Mouse (Mus musculus) liver, embryonic 14.5 days (tissue): ENCODE results near the gene Nav2. TPM values are rescaled to one million over a fixed set of nuclear protein-coding genes. Genes with fewer than 3 reads are reported as not detected.

ENCODE experiments used
- ATAC-seq: fragments of 200-750 bp; cut with Nextera tagmentation; 2 replicates; pipeline ENCODE4 v1.8.0; 2017; ENCODE audit warnings: moderate number of reproducible peaks, mild to moderate bottlenecking, moderate library complexity; ENCODE audit not compliant: insufficient read depth
- DNase-seq, 3 experiments: peaks; one replicate each; pipeline ENCODE4 v3.0.0-alpha.2; 2012 to 2013; ENCODE audit warnings: low read depth in 3 of 3, low spot score in 3 of 3
- H3K27ac ChIP-seq: fragments of 300-500 bp; sonication (generic); 2 replicates; pipeline ENCODE4 v1.5.1; 2014; ENCODE audit warnings: moderate library complexity, mild to moderate bottlenecking, control low read depth, inconsistent platforms
- H3K27me3 ChIP-seq: fragments of 300-500 bp; sonication (generic); 2 replicates; pipeline ENCODE4 v1.6.1; 2014; ENCODE audit warnings: mild to moderate bottlenecking, low read length, moderate library complexity; ENCODE audit not compliant: control insufficient read depth, insufficient read depth
- H3K36me3 ChIP-seq: fragments of 300-500 bp; sonication (generic); replicated peaks from 2 replicates; pipeline ENCODE4 v1.6.1; 2014; ENCODE audit warnings: low read depth; ENCODE audit not compliant: control insufficient read depth, insufficient read depth
- H3K4me1 ChIP-seq, 2 experiments: fragments of 200-500 bp in 1 of 2; fragments of 300-500 bp in 1 of 2; sonication (generic) in 1 of 2; replicated peaks; 2 replicates each; pipeline ENCODE4 v1.6.1; 2012 to 2014; ENCODE audit warnings: antibody characterized with exemption in 1 of 2, inconsistent platforms in 1 of 2, low read length in 1 of 2; ENCODE audit not compliant: control insufficient read depth in 2 of 2, insufficient read depth in 2 of 2
- H3K4me2 ChIP-seq: fragments of 300-500 bp; sonication (generic); 2 replicates; pipeline ENCODE4 v1.6.1; 2014; ENCODE audit warnings: low read depth, mild to moderate bottlenecking, control low read depth, moderate library complexity
- H3K4me3 ChIP-seq, 2 experiments: fragments of 200-500 bp in 1 of 2; fragments of 300-500 bp in 1 of 2; sonication (generic) in 1 of 2; 2 replicates each; pipeline ENCODE4 v1.5.1; 2012 to 2014; ENCODE audit warnings: low read depth in 2 of 2, low read length in 2 of 2, mild to moderate bottlenecking in 2 of 2, control low read depth in 1 of 2, inconsistent platforms in 1 of 2, moderate library complexity in 1 of 2; ENCODE audit not compliant: insufficient read depth in 1 of 2
- H3K9ac ChIP-seq: fragments of 300-500 bp; sonication (generic); replicated peaks from 2 replicates; pipeline ENCODE4 v1.6.1; 2014; ENCODE audit warnings: mild to moderate bottlenecking, control low read depth, moderate library complexity
- H3K9me3 ChIP-seq: fragments of 300-500 bp; sonication (generic); 2 replicates; pipeline ENCODE4 v1.6.1; 2016; ENCODE audit warnings: low read length, mixed read lengths; ENCODE audit not compliant: control insufficient read depth
- CTCF ChIP-seq: IDR thresholded peaks from 2 replicates; pipeline ENCODE4 v1.5.1; 2016; ENCODE audit warnings: antibody characterized with exemption, low read depth, control low read depth
- EP300 ChIP-seq: IDR thresholded peaks from 2 replicates; pipeline ENCODE4 v1.6.1; 2016; ENCODE audit warnings: antibody characterized with exemption, low read depth
- WGBS: fragments of 180-500 bp; shearing (Covaris S2); extraction: QIAGEN DNeasy Blood & Tissue Kit; methylation state at CpG from one replicate; pipeline ENCODE4 v1.1.7; 2014; ENCODE audit not compliant: insufficient replicate concordance; 5-methylcytosine and 5-hydroxymethylcytosine counted together
- polyA plus RNA-seq, 2 experiments: library from polyadenylated mRNA; depleted of rRNA in 1 of 2; stranded (reverse) in 1 of 2; unstranded in 1 of 2; fragments of >200 nt; fragmentation: Nextera tagmentation in 1 of 2; extraction: Ambion mirVana in 1 of 2; gene quantifications; 2 replicates each; pipeline versions ENCODE4 v1.2.1 to v1.2.3; 2012 to 2014

The Nav2 gene
- polyA plus RNA-seq, 2 experiments: 1.5 to 1.6 TPM

- no peak for ATAC-seq
- no peak overlapping the region for H3K27ac ChIP-seq
- WGBS: 8% methylated on average over 9 of the region's 9 CpGs
- peak; percentile 35 to 48 (median 41) for DNase-seq
- TF ChIP-seq EP300: no peak
- peak; percentile 94 for TF ChIP-seq CTCF
- no peak overlapping the region for H3K4me2 ChIP-seq
- peaks cover 33% of the 10 kb centered on the region for H3K27me3 ChIP-seq
- no peak overlapping the region for H3K9ac ChIP-seq
- H3K4me1 ChIP-seq: no peaks in the 10 kb centered on the region; a peak in 1 of 4 replicates
- H3K4me3 ChIP-seq: no peak overlapping the region
- H3K9me3 ChIP-seq: no peaks in the 10 kb centered on the region
- no peaks in the 10 kb centered on the region for H3K36me3 ChIP-seq
Observed at GRCm38 (mm10) chr7:49249996-49250395, 341.5 kb downstream of the Nav2 start.

DNA sequence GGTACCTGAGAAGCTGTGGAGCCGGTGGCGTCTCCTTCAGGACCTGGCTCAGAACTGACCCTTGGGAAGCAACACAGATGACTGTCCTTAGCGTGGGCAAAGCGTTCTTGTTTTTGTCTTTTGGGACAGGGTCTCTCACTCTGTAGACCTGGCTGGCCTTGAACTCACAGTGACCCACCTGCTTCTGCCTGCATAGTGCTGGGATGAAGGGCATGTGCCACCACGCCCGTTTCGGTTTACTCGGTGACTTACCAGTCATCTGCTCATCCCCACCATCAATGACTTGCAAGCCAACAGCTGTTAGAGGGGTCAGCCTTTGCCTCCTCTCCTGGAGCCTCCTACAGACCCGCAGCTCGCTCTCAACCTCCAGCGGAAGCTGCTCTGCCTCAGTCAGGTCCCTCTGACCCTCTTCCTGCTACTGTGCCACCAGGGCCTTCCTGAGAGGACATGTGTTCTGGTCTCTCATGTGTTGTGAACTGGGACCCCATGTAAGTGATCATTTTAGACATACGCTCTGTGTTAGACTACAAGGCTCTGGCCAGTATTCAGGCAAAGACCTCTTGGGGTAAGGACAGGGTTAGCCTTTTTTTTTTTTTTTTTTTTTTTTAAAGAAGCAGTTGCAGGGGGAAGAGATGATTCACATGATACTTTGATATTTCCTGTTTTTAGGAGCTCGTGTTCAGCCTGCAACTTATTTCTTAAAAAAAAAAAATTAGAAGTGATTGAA lies 342.2 kb downstream of the Nav2 start:
- H3K9me3 ChIP-seq: no peaks in the 10 kb centered on the region
- H3K4me2 ChIP-seq: no peak overlapping the region
- no peaks in the 10 kb centered on the region for H3K36me3 ChIP-seq
- peaks cover 30% of the 10 kb centered on the region for H3K27me3 ChIP-seq
- no peak overlapping the region for H3K27ac ChIP-seq
- no peak overlapping the region for H3K9ac ChIP-seq
- no peak for ATAC-seq
- no peak overlapping the region for H3K4me3 ChIP-seq
- WGBS: 71% methylated on average over 13 of the region's 13 CpGs
- no peak for DNase-seq
- H3K4me1 ChIP-seq: no peaks in the 10 kb centered on the region
- TF ChIP-seq EP300 (no peak), CTCF (no peak)

GRCm38 (mm10) chr7:49251308-49251638 lies 342.8 kb downstream of the Nav2 start:
- WGBS: 54% methylated on average over 10 of the region's 10 CpGs
- no peak for TF ChIP-seq EP300
- TF ChIP-seq CTCF: no peak
- no peaks in the 10 kb centered on the region for H3K36me3 ChIP-seq

DNA sequence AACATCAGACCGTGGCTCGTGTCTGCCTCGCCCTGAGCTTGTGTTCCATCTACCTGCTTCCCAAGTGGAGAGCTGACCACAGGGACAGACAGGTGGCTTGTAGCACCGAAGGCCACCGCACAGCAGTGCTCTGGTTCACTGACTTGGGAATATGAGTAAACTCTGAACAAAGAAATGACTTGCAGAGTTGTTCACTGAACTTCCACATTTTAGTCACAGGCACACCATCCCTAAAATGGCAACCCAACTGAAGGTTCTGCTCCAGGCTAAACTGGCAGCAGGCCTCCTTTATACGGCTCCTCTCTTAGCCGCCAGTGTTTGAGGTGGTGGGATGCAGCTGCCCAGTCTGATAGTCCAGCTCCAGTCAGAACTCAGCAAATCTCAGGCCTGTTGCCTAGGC lies 343.9 kb downstream of the Nav2 start:
- WGBS: 72% methylated on average over 7 of the region's 7 CpGs
- ATAC-seq (no peak), DNase-seq (no peak)
- H3K9me3 ChIP-seq: no peaks in the 10 kb centered on the region
- H3K9ac ChIP-seq: no peak overlapping the region
- no peak overlapping the region for H3K27ac ChIP-seq
- no peak overlapping the region for H3K4me3 ChIP-seq
- H3K36me3 ChIP-seq: no peaks in the 10 kb centered on the region
- TF ChIP-seq CTCF (no peak), EP300 (no peak)
- no peaks in the 10 kb centered on the region for H3K4me1 ChIP-seq
- peaks cover 14% of the 10 kb centered on the region for H3K27me3 ChIP-seq
- H3K4me2 ChIP-seq: no peak overlapping the region

More at GRCm38 (mm10) chr7:49251308-49251638, 342.8 kb downstream of the Nav2 start:
- Histone ChIP-seq H3K9me3 (no peaks in the 10 kb centered on the region), H3K4me3 (no peak overlapping the region), H3K4me1 (no peaks in the 10 kb centered on the region), H3K27me3 (peaks cover 26% of the 10 kb centered on the region), H3K27ac (no peak overlapping the region), H3K9ac (no peak overlapping the region), H3K4me2 (no peak overlapping the region)
- no peak for ATAC-seq
- DNase-seq: no peak

DNA sequence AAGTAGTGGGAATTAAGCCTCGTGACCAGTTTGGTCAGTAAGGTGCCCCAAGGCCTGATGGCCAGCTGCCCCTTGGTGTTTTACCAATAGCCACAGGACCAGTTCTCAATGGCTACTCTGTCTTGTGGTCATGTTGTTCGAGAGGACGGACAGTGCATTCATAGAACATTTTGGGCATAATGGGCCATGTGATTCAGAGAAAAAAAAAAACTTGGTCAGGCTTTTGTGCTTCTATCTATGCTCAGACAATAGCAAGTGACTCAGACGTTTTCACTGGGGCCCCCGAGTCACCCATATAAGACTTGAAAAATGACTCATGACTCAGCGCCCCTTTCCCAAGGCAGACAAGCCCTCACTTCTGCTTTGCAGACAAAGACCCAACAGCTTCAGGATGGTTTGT lies 344.4 kb downstream of the Nav2 start:
- ATAC-seq (no peak), DNase-seq (no peak)
- TF ChIP-seq CTCF (no peak), EP300 (no peak)
- Histone ChIP-seq H3K9me3 (no peaks in the 10 kb centered on the region), H3K27me3 (peaks cover 9% of the 10 kb centered on the region), H3K4me3 (no peak overlapping the region), H3K36me3 (no peaks in the 10 kb centered on the region), H3K4me2 (no peak overlapping the region), H3K9ac (no peak overlapping the region), H3K4me1 (no peaks in the 10 kb centered on the region), H3K27ac (no peak overlapping the region)
- WGBS: 31% methylated on average over 6 of the region's 6 CpGs
